Mouse (Mus musculus) hindbrain, embryonic 16.5 days (tissue): ENCODE measurements around the gene Hoxc13. TPM values are rescaled to one million over a fixed set of nuclear protein-coding genes. Genes with fewer than 3 reads are reported as not detected.

ENCODE experiments used
- ATAC-seq: fragments of 200-750 bp; cut with Nextera tagmentation; 2 replicates; pipeline ENCODE4 v1.8.0; 2017; ENCODE audit warnings: moderate TSS enrichment, moderate library complexity
- H3K27ac ChIP-seq: fragments of 300-500 bp; sonication (generic); 2 replicates; pipeline ENCODE4 v1.5.1; 2014; ENCODE audit warnings: low read depth, mild to moderate bottlenecking, control low read depth, low read length, moderate library complexity
- H3K27me3 ChIP-seq: fragments of 300-500 bp; sonication (generic); replicated peaks from 2 replicates; pipeline ENCODE4 v1.6.1; 2014; ENCODE audit warnings: low read length; ENCODE audit not compliant: control insufficient read depth, insufficient read depth
- H3K36me3 ChIP-seq: fragments of 300-500 bp; sonication (generic); 2 replicates; pipeline ENCODE4 v1.6.1; 2014; ENCODE audit warnings: mild to moderate bottlenecking, low read length, moderate library complexity, mixed read lengths; ENCODE audit not compliant: control insufficient read depth, insufficient read depth
- H3K4me1 ChIP-seq: fragments of 300-500 bp; sonication (generic); 2 replicates; pipeline ENCODE4 v1.6.1; 2014; ENCODE audit warnings: low read depth, low read length; ENCODE audit not compliant: control insufficient read depth, insufficient read depth
- H3K4me2 ChIP-seq: fragments of 300-500 bp; sonication (generic); 2 replicates; pipeline ENCODE4 v1.6.1; 2014; ENCODE audit warnings: mild to moderate bottlenecking, low read length, control low read depth, moderate library complexity
- H3K4me3 ChIP-seq: fragments of 300-500 bp; sonication (generic); 2 replicates; pipeline ENCODE4 v1.5.1; 2014; ENCODE audit warnings: mild to moderate bottlenecking, low read length, control low read depth, moderate library complexity
- H3K9ac ChIP-seq: fragments of 300-500 bp; sonication (generic); 2 replicates; pipeline ENCODE4 v1.6.1; 2014; ENCODE audit warnings: low read depth, mild to moderate bottlenecking, control low read depth, low read length, moderate library complexity
- H3K9me3 ChIP-seq: fragments of 300-500 bp; sonication (generic); 2 replicates; pipeline ENCODE4 v1.6.1; 2014; ENCODE audit warnings: mild to moderate bottlenecking, low read length, moderate library complexity; ENCODE audit not compliant: control insufficient read depth
- WGBS: fragments of 180-500 bp; shearing (Covaris S2); extraction: QIAGEN DNeasy Blood & Tissue Kit; methylation state at CpG from one replicate; pipeline ENCODE4 v1.1.7; 2014; 5-methylcytosine and 5-hydroxymethylcytosine counted together
- polyA plus RNA-seq: library from polyadenylated mRNA; unstranded; fragments of >200 nt; fragmentation: Nextera tagmentation; extraction: Ambion mirVana; gene quantifications from 2 replicates; pipeline ENCODE4 v1.2.1, GENCODE M21; 2015

Gene Hoxc13
- polyA plus RNA-seq = not detected in 2 replicates

DNA sequence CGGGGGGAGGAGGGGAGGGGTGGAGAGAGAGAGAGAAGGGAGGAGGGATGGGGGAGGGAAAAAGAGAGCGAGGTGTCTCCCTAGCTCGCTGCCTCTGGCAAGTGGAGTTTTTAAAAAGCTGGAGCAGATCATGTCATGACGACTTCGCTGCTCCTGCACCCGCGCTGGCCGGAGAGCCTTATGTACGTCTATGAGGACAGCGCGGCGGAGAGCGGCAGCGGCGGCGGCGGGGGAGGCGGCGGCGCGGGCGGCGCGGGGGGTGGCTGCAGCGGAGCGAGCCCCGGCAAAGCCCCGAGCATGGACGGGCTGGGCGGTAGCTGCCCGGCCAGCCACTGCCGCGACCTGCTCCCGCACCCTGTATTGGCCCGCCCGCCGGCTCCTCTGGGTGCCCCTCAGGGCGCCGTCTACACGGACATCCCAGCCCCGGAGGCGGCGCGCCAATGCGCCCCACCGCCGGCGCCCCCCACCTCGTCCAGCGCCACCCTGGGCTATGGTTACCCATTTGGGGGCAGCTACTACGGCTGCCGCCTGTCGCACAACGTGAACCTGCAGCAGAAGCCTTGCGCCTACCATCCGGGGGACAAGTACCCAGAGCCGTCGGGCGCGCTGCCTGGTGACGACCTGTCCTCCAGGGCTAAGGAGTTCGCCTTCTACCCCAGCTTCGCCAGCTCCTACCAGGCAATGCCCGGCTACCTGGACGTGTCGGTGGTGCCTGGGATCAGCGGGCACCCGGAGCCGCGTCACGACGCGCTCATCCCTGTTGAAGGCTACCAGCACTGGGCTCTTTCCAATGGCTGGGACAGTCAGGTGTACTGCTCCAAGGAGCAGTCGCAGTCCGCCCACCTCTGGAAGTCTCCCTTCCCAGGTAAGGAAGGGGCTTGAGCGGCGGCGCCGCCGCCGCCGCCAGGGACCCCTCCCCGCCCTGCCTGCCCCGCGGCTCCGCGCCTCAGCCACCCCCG, at the start of gene Hoxc13:
Gene Hoxc13, plus strand, starts transcription at position 51 of the 959 bp plus-strand sequence.
- H3K4me2 ChIP-seq = peak within 1 kb of the TSS; percentile 31
- H3K27ac ChIP-seq = no peak within 1 kb of the TSS
- no peak within 1 kb of the TSS for H3K9ac ChIP-seq
- H3K4me1 ChIP-seq = peaks cover 2% of the 10 kb centered on the region; the same call in 1 of the 2 replicates
- H3K27me3 ChIP-seq = peaks cover 85% of the 10 kb centered on the region
- 1% methylated on average over 67 of the region's 88 CpGs for WGBS
- no peak for ATAC-seq
- H3K9me3 ChIP-seq = no peaks in the 10 kb centered on the region
- H3K4me3 ChIP-seq = peak within 1 kb of the TSS; percentile 13; the same call in 1 of the 2 replicates
- no peaks in the 10 kb centered on the region for H3K36me3 ChIP-seq

DNA sequence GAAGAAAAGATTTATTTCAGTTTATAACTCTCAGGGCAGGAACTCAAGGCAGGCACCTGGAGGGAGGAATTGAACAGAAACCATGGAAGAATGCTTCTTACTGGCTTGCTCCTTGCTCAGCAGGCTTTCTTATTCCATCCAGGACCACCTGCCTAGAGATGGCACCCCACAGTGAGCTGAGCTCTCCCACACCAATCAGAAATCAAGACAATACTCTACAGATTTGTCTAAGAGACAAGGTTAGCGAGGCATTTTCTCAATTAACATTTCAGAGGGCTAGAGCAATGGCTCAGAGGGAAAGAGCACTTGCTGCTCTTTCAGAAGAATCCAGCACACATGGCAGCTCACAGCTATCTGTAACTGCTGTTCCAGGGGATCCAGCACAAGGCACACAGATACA, 35.1 kb upstream of the Hoxc13 start:
- Histone ChIP-seq H3K4me1 (no peaks in the 10 kb centered on the region), H3K36me3 (no peaks in the 10 kb centered on the region), H3K4me2 (no peak overlapping the region), H3K27me3 (no peaks in the 10 kb centered on the region), H3K9me3 (no peaks in the 10 kb centered on the region), H3K9ac (no peak overlapping the region), H3K27ac (no peak overlapping the region), H3K4me3 (no peak overlapping the region)
- WGBS = 7% methylated on average over 1 of the region's 1 CpGs
- no peak for ATAC-seq

DNA sequence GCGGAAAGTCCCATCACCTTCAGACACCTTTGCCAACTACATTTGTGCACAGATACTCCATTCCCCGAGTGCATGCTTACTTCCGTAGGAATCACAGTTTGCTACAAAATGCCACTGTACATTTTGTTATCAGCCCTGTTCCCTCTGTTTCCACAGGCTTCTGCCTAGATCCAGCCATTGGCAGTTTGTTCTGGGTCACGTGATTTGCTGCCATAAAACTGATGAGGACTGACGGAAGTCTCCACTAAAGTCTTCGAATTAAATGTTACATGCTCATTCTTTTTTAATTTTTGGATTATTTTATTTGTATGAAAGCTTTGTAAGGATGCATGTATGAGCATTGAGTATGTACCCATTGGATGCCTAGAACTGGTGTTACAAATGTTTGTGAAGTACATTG, 25.8 kb upstream of the Hoxc13 start:
- no peak overlapping the region for H3K9ac ChIP-seq
- no peaks in the 10 kb centered on the region for H3K4me1 ChIP-seq
- no peak for ATAC-seq
- 89% methylated on average over 6 of the region's 6 CpGs for WGBS
- H3K4me3 ChIP-seq = no peak overlapping the region
- H3K4me2 ChIP-seq = no peak overlapping the region
- no peaks in the 10 kb centered on the region for H3K36me3 ChIP-seq
- no peak overlapping the region for H3K27ac ChIP-seq
- peaks cover 4% of the 10 kb centered on the region; the same call in 1 of the 2 replicates for H3K27me3 ChIP-seq
- H3K9me3 ChIP-seq = no peaks in the 10 kb centered on the region

DNA sequence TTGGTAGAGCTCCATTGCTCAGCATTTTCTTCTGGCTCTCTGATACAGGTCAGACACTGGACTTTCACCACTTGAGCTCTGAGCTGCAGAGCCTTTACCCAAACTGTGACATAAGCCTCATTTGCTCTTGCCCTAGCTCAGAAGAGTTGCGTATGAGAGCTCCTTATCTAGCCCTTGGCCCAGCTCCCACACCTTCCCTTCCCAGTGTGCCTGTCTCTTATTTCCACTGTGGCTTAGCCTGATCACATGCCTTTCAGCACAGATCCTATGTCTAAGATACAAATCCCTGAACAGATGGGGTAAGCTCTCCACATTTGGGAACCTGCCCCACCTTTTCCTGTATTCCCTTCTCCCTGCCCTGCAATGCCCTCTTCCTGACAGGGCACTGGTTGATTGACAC, 16.0 kb upstream of the Hoxc13 start:
- no peaks in the 10 kb centered on the region for H3K9me3 ChIP-seq
- no peak overlapping the region for H3K4me3 ChIP-seq
- peaks cover 65% of the 10 kb centered on the region for H3K27me3 ChIP-seq
- H3K4me1 ChIP-seq = no peaks in the 10 kb centered on the region
- no peaks in the 10 kb centered on the region for H3K36me3 ChIP-seq
- 58% methylated on average over 1 of the region's 1 CpGs for WGBS
- H3K9ac ChIP-seq = no peak overlapping the region
- no peak overlapping the region for H3K4me2 ChIP-seq
- ATAC-seq = no peak
- no peak overlapping the region for H3K27ac ChIP-seq

DNA sequence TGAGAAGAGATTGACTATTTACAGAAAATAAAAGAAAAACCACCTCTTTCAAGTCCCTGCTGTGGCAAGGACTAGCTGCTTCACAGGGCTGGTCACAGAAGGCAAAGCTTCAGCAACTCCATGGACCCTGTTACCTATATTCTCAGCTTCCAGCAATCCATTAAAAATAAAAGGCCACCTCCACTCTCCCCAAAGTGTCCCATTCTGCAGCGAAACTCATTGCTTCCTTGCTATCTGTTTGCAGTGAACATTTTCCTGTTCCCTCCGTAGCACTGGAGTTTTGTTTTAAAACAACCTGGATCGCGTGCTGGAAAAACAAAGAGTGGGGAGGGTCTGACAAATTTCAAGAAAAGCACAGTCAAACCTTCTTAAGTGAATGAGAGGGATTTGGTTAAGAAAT, 11.4 kb upstream of the Hoxc13 start:
- ATAC-seq = no peak
- Histone ChIP-seq H3K4me3 (no peak overlapping the region), H3K4me1 (no peaks in the 10 kb centered on the region), H3K27me3 (peaks cover 78% of the 10 kb centered on the region), H3K9ac (no peak overlapping the region), H3K36me3 (no peaks in the 10 kb centered on the region), H3K27ac (no peak overlapping the region), H3K4me2 (no peak overlapping the region), H3K9me3 (no peaks in the 10 kb centered on the region)
- WGBS = 1% methylated on average over 4 of the region's 4 CpGs

DNA sequence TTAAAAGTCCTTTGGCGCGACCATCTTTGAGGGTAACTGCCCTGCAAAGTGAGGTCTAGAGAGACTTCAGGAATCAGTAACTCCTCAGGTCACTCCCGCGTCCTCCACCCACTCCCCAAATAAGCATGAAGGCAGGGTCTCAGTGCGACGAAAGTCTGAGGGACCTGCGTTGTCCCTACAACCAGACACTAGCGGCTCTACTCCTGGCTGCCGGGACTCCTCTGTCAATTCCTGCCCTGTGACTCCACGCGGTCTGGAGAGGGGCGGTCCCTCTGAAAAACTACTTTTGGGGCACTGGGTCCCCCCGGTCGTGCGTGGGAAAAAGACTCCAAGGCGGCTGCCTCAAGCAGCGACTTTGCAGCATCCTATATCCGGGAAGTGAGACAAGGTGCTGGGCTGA, 10.9 kb upstream of the Hoxc13 start:
- H3K4me1 ChIP-seq = no peaks in the 10 kb centered on the region
- WGBS = 0% methylated on average over 18 of the region's 18 CpGs
- H3K27me3 ChIP-seq = peaks cover 78% of the 10 kb centered on the region
- no peak overlapping the region for H3K27ac ChIP-seq
- H3K9me3 ChIP-seq = no peaks in the 10 kb centered on the region
- no peak overlapping the region for H3K4me3 ChIP-seq
- no peak for ATAC-seq
- H3K36me3 ChIP-seq = no peaks in the 10 kb centered on the region
- H3K9ac ChIP-seq = no peak overlapping the region
- H3K4me2 ChIP-seq = no peak overlapping the region

DNA sequence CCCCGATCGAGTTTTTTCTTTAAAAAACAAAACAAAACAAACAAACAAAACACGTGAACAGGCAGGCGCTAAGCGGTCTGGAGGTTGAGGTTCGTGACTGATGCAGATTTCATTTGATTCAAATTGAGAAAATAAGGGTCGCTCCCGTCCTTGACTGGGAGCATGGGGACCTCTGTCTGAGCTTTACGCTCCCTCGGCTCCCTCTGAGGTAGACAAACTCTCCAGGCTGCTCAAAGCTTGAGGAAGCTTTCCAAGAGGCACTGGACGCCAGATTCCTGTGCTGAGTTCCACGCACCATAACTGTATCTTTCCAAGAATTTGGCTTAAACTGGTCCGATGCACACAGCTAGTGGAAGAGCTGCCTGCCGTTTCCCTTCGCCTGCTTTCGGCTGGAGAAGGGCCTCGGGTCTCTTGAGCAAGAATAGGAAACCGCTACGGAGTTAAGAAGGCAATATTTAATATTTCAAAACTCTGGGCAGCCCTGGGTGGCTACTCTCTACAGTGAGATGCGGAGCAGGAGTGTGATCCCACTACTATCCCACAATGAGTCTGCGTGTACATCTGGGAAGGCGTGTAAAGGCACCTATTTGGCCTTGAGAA, 10.3 kb upstream of the Hoxc13 start:
- no peak overlapping the region for H3K9ac ChIP-seq
- no peaks in the 10 kb centered on the region for H3K4me1 ChIP-seq
- WGBS = under 1% methylated on average over 22 of the region's 22 CpGs
- H3K36me3 ChIP-seq = no peaks in the 10 kb centered on the region
- H3K27me3 ChIP-seq = peaks cover 77% of the 10 kb centered on the region
- no peak for ATAC-seq
- H3K27ac ChIP-seq = no peak overlapping the region
- no peak overlapping the region for H3K4me3 ChIP-seq
- H3K4me2 ChIP-seq = no peak overlapping the region
- no peaks in the 10 kb centered on the region for H3K9me3 ChIP-seq

DNA sequence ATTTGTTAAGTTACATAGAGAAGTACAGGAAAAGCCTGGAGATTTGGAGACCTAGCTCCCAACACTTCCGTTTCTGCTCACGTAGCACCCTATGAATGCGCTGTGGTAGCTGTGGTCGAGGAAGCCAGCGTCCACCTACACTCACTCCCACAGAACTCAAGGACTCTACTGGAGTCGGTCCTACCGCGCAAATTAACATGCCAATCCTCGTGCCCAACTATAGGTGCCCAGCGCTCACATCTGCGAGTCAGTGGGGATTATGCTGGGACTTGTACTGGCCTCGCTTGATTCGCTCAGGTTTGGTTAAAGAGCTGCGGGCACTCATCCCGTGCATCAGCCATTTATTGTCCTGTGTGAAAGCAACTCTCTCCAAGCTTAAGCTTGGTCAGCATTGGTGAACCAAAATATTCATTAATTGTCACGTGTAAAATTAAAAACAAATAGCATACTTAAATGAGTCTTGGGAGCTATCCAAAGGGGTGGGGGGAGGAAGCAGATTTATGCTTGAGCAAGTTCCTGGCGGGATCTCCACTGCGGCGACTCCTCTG, 7.8 kb upstream of the Hoxc13 start:
- Histone ChIP-seq H3K4me3 (no peak overlapping the region), H3K27me3 (peaks cover 84% of the 10 kb centered on the region), H3K4me2 (no peak overlapping the region), H3K36me3 (no peaks in the 10 kb centered on the region), H3K9me3 (no peaks in the 10 kb centered on the region), H3K4me1 (no peaks in the 10 kb centered on the region), H3K27ac (no peak overlapping the region), H3K9ac (no peak overlapping the region)
- ATAC-seq = no peak
- under 1% methylated on average over 19 of the region's 19 CpGs for WGBS

DNA sequence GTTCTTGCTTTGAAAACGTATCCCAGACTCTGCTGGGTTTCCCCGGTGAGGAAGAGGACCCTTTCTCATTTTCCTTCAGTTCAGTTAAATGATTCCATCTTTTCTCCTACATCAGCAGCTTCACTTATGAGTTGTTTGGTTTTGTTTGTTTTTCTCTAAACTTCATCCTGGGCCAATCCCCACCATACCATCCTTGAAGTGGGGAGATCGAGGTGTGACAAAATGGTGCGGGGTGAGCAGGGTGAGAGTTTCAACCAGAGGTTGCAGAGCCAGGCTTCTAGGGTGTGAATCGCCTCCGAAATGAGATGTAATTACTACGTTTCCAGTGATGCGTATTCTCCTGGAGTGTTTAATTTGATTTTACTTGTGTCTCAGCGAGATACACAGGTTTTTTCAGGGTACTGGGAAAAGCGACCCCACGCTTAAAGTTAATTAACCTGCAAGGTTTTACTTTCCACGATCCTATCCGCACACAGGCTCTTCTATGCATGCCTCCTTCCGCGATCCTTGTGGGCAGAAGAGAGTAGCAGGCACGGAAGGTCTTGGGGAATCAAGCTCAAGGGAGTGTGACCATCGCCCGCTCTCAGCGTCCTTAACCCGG, 2.8 kb upstream of the Hoxc13 start:
- Histone ChIP-seq H3K36me3 (no peaks in the 10 kb centered on the region), H3K27me3 (peaks cover 81% of the 10 kb centered on the region), H3K9ac (no peak overlapping the region), H3K9me3 (no peaks in the 10 kb centered on the region), H3K4me1 (peaks cover 2% of the 10 kb centered on the region; the same call in 1 of the 2 replicates), H3K27ac (no peak overlapping the region), H3K4me3 (no peak overlapping the region), H3K4me2 (no peak overlapping the region)
- WGBS = 2% methylated on average over 20 of the region's 20 CpGs
- ATAC-seq = no peak
